Mouse (Mus musculus): ENCODE measurements around the gene Skap1. TPM values are rescaled to one million over a fixed set of nuclear protein-coding genes. Genes with fewer than 3 reads are reported as not detected.
A peak's percentile ranks its signal among the peaks of the same experiment; 100 is the strongest.

Skap1 gene
- total RNA-seq, 2 experiments from 2014 or later: not detected

GRCm38 (mm10) chr11:96673792-96674191, 209.4 kb downstream of the Skap1 start:
- intact Hi-C loops (cut with DNase I): loop anchor here (10.0 kb wide), 1 partner anchor 119 kb away; no protein-coding TSS in a partner anchor
- DNase-seq: peak; percentile 22
- H3K27ac ChIP-seq: no peak overlapping the region
- H3K4me3 ChIP-seq: peak overlapping the region; percentile 23; the same call in 1 of the 2 replicates
- TF ChIP-seq CTCF (IDR thresholded peaks at IDR 0.05): peak; percentile 51

GRCm38 (mm10) chr11:96674786-96675365, 210.5 kb downstream of the Skap1 start:
- no peak for DNase-seq
- Histone ChIP-seq H3K27ac (no peak overlapping the region), H3K4me3 (no peak overlapping the region)
- intact Hi-C loops (cut with DNase I): loop anchor here (10.0 kb wide), 1 partner anchor 120 kb away; no protein-coding TSS in a partner anchor
- TF ChIP-seq CTCF (IDR thresholded peaks at IDR 0.05): no peak

- H3K4me3 ChIP-seq: no peak overlapping the region
- TF ChIP-seq CTCF (IDR thresholded peaks at IDR 0.05): no peak
- no peak for DNase-seq
- no peak overlapping the region for H3K27ac ChIP-seq
- intact Hi-C loops (cut with DNase I): loop anchor here (10.0 kb wide), 1 partner anchor 123 kb away; no protein-coding TSS in a partner anchor
These were observed 213.6 kb downstream of the Skap1 start for GRCm38 (mm10) chr11:96678026-96678425.

GRCm38 (mm10) chr11:96679026-96679425, 214.6 kb downstream of the Skap1 start:
- H3K27ac ChIP-seq: no peak overlapping the region
- H3K4me3 ChIP-seq: no peak overlapping the region
- no peak for TF ChIP-seq CTCF (IDR thresholded peaks at IDR 0.05)
- intact Hi-C loops (cut with DNase I): loop anchor here (10.0 kb wide), 1 partner anchor 124 kb away; no protein-coding TSS in a partner anchor
- no peak for DNase-seq

GRCm38 (mm10) chr11:96685381-96685780, 221.0 kb downstream of the Skap1 start:
- DNase-seq: no peak
- TF ChIP-seq CTCF (IDR thresholded peaks at IDR 0.05): peak; percentile 19; the same call in 1 of the 2 replicates
- Histone ChIP-seq H3K4me3 (no peak overlapping the region), H3K27ac (no peak overlapping the region)
- intact Hi-C loops (cut with DNase I): no loop called here

- Histone ChIP-seq H3K27ac (no peak overlapping the region), H3K4me3 (no peak overlapping the region)
- intact Hi-C loops (cut with DNase I): no loop called here
- no peak for DNase-seq
- no peak for TF ChIP-seq CTCF (IDR thresholded peaks at IDR 0.05)
These were observed 222.4 kb downstream of the Skap1 start for GRCm38 (mm10) chr11:96686713-96687280.

- Histone ChIP-seq H3K27ac (no peak overlapping the region), H3K4me3 (no peak overlapping the region)
- intact Hi-C loops (cut with DNase I): no loop called here
- TF ChIP-seq CTCF (IDR thresholded peaks at IDR 0.05): no peak
- DNase-seq: no peak
These were observed 227.9 kb downstream of the Skap1 start for GRCm38 (mm10) chr11:96692250-96692649.

- no peak for TF ChIP-seq CTCF (IDR thresholded peaks at IDR 0.05)
- DNase-seq: no peak
- Histone ChIP-seq H3K27ac (no peak overlapping the region), H3K4me3 (no peak overlapping the region)
- intact Hi-C loops (cut with DNase I): no loop called here
These were observed 229.0 kb downstream of the Skap1 start for GRCm38 (mm10) chr11:96693360-96693759.

GRCm38 (mm10) chr11:96694774-96695173, 230.4 kb downstream of the Skap1 start:
- no peak for DNase-seq
- Histone ChIP-seq H3K27ac (no peak overlapping the region), H3K4me3 (no peak overlapping the region)
- intact Hi-C loops (cut with DNase I): no loop called here
- no peak for TF ChIP-seq CTCF (IDR thresholded peaks at IDR 0.05)

- intact Hi-C loops (cut with DNase I): no loop called here
- DNase-seq: no peak
- TF ChIP-seq CTCF (IDR thresholded peaks at IDR 0.05): no peak
- Histone ChIP-seq H3K4me3 (no peak overlapping the region), H3K27ac (no peak overlapping the region)
These were observed 231.9 kb downstream of the Skap1 start for GRCm38 (mm10) chr11:96696168-96696727.

- Histone ChIP-seq H3K27ac (no peak overlapping the region), H3K4me3 (peak overlapping the region; percentile 34)
- intact Hi-C loops (cut with DNase I): no loop called here
- no peak for TF ChIP-seq CTCF (IDR thresholded peaks at IDR 0.05)
- DNase-seq: peak; percentile 23
These were observed 232.6 kb downstream of the Skap1 start for GRCm38 (mm10) chr11:96696842-96697455.

- DNase-seq: no peak
- no peak overlapping the region for H3K4me3 ChIP-seq
- TF ChIP-seq CTCF (IDR thresholded peaks at IDR 0.05): no peak
- H3K27ac ChIP-seq: no peak overlapping the region
- intact Hi-C loops (cut with DNase I): no loop called here
These were observed 233.1 kb downstream of the Skap1 start for GRCm38 (mm10) chr11:96697467-96697866.

GRCm38 (mm10) chr11:96703813-96704212, 239.4 kb downstream of the Skap1 start:
- no peak for TF ChIP-seq CTCF (IDR thresholded peaks at IDR 0.05)
- intact Hi-C loops (cut with DNase I): no loop called here
- DNase-seq: no peak
- no peak overlapping the region for H3K4me3 ChIP-seq
- no peak overlapping the region for H3K27ac ChIP-seq
